Mouse (Mus musculus) ovary, adult 2 months (tissue): ENCODE results near the gene Jak3. TPM values are rescaled to one million over a fixed set of nuclear protein-coding genes. Genes with fewer than 3 reads are reported as not detected.

ENCODE experiments used
- polyA plus RNA-seq: library from polyadenylated mRNA; depleted of rRNA; stranded (reverse); fragments of >200 nt; gene quantifications from 2 replicates; pipeline ENCODE4 v1.2.3, GENCODE M21; 2012; rRNA removed

Jak3 gene
- polyA plus RNA-seq, result 26.2 and 28.2 TPM in 2 replicates

DNA sequence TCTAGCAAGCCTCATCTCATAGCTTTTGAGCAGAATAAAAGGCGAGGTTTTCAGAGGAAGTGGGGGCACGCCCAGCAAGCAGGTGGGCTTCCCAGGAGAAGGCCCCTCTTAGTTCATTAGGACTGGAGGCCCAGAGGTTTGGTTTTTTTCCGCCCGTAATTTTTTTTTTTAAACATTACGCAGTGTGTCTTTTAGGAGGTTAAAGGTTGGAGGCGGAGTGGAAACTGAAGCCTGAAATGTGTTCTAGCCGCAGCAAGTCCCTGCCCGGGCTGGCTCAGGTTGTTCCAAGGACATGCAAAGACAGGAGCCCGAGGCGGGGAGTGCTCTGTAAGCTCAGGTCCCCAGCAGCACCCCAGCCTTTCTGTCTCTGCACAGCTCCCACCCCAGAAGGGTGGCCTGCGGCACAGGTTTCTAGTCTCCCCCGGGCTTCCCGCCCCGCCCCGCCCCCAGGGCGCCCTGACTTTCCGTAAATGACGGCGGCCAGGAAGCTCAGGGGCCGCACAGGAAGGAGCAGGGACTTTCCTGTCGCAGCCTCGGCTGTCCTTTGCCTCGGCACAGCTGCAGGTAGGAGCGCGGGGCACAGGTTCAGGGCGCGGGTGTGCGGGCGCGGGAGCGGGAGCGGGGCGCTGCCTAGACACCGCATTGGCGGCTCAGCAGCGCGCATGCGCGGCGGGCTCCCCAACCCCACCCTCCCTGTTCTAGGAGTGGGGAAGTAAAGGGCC is at the start of gene Jak3:
Gene Jak3 (plus strand): TSS at position 277 of the 722 bp plus-strand sequence.

DNA sequence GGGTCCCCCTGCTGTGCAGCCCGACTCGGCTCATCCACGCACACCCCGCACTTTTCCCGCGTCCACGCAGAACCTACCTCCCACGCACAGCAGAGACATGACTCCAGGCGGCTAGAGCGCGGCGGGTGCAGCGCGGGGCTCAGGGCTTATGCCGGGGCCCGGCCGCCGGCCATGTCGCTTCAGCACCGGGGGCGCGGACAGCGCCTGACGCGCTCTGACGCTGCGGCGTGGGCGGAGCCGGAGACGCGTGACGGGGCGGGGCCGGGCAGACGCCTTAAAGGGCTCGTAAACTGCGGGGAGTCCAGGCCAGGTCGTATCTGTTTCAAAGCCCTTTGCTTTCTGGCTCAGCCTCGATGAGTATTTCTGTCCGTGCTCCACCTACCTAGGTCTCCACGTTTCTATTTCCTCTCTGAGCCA is 4.5 kb upstream of the Jak3 start, which contains the start of gene Unc13a:
Gene Unc13a (minus strand): TSS at position 209 of the 417 bp plus-strand sequence.

DNA sequence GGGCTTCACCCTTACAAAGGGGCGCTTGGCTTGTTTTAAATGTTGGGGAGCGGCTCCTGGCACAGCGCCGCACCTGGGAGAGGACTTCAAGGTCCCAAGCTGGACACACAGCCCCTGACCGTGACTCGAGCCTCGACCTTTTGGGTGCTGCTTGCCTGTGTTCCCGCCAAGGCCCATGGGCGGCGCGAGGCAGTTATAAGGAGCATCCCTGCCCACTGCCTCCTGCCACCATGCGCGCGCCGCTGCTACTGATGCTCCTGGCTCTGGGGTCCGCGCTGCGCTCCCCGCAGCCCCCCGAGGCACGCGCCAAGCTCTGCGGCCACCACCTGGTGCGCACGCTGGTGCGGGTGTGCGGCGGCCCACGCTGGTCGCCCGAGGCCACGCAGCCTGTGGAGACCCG is 12.9 kb downstream of the Jak3 start, which contains the start of gene Insl3:
Gene Insl3 (plus strand): TSS at position 187 of the 400 bp plus-strand sequence.

DNA sequence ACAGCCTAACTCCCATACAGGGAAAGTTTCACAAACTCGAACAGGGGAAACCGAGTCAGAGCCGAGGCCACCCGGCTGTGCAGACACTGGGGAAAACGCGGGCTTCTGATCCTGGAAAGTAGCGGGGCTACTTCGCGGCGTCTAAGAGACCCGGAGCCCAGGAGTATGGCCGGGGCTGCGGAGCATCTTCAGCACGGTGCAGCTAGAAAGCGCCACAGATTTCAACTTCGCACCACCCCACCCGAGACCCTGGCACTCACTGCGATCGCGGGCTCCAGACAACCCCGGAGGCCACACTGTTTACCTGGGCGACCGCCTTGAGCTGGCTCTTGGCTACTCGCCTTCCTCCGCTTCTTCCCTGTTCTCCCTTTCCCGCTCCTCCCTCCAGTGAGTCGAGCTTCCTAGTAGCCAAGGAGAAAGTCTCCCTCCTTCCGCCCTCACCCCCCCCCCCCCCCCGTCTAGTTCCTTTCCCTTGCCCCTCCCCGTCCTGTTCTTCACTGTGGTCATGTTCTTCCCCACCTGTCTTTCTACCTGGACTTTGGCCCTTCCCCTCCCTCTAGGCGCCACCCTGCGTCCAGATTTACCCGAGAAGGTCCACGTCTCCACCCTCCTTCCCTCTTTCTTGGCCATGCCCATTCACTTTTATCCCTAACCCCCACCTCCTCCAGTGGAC is 25.5 kb downstream of the Jak3 start, which contains the start of gene B3gnt3:
Gene B3gnt3 (minus strand): TSS at position 376 of the 673 bp plus-strand sequence.

DNA sequence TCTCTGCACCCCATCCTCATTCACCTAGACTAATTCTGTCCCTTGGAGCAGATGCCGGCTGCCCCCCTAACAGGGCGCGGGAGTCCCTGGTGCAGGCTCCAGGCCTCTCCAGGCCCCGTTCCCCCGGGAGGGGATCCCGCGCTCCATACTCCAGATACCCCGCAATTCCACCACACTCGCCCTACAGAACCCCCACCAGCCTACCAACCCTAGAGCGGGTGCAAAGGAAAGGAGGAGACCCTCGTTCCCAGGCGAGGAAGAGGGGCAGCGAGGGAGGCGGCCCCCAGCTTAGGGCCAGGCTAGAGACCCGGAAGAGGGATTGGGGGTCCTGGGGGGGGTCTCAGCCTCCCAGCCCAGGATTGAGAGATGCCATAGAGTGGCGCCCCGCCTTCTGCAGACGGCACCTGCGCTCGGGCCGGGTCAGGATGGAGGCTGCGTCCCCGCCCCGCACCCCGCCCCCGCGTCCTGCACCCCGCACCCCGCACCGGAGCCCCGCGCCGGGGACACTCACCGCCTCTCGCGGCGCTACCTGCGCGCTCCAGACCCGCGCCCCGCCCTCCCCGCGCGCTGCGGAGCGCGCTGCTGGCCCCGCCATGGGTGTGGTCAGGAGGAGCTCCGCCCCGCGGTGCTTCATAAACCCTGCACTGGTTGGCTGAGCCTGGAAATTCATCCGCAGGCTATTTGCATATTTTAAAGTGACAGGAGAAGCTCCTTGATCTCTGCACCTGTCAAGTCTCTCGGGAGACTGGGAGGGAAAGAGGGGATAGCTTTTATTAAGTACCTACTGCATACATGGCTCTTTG is 49.2 kb downstream of the Jak3 start, which contains the start of gene Fcho1:
Gene Fcho1 (minus strand): TSS at position 595 of the 803 bp plus-strand sequence.

Other genes with a start within 250 kb of the Jak3 start
- 123 and 134 TPM in 2 replicates for gene Abhd8, start 212.6 kb upstream of the Jak3 start, polyA plus RNA-seq
- 126 and 156 TPM in 2 replicates for gene Mrpl34, start 211.3 kb upstream of the Jak3 start, polyA plus RNA-seq
- gene Dda1, start 207.1 kb upstream of the Jak3 start, polyA plus RNA-seq, result 106 and 116 TPM in 2 replicates
- gene Ano8, start 190.3 kb upstream of the Jak3 start, polyA plus RNA-seq, result 51.3 and 72.4 TPM in 2 replicates
- gene Gtpbp3, start 188.2 kb upstream of the Jak3 start, polyA plus RNA-seq, result 62.6 and 70.6 TPM in 2 replicates
- gene Plvap, start 164.5 kb upstream of the Jak3 start, polyA plus RNA-seq, result 127 and 165 TPM in 2 replicates
- gene Ccdc194, start 150.6 kb upstream of the Jak3 start, polyA plus RNA-seq, result 0.21 and 0.85 TPM in 2 replicates
- gene Bst2, start 138.8 kb upstream of the Jak3 start, polyA plus RNA-seq, result 1,406 and 1,805 TPM in 2 replicates
- 244 and 264 TPM in 2 replicates for gene Mvb12a, start 133.4 kb upstream of the Jak3 start, polyA plus RNA-seq
- 22.7 and 37.6 TPM in 2 replicates for gene Tmem221, start 117.4 kb upstream of the Jak3 start, polyA plus RNA-seq
- 0.10 and 0.16 TPM in 2 replicates for gene Nxnl1, start 109.7 kb upstream of the Jak3 start, polyA plus RNA-seq
- 457 and 488 TPM in 2 replicates for gene Slc27a1, start 107.4 kb upstream of the Jak3 start, polyA plus RNA-seq
- 330 and 475 TPM in 2 replicates for gene Pgls, start 84.1 kb upstream of the Jak3 start, polyA plus RNA-seq
- gene Fam129c, start 78.6 kb upstream of the Jak3 start, polyA plus RNA-seq, result 9.1 and 11.0 TPM in 2 replicates
- gene Colgalt1, start 65.3 kb upstream of the Jak3 start, polyA plus RNA-seq, result 345 and 390 TPM in 2 replicates
- 1.6 and 2.0 TPM in 2 replicates for gene Unc13a, start 4.5 kb upstream of the Jak3 start, polyA plus RNA-seq
- gene Insl3, start 12.9 kb downstream of the Jak3 start, polyA plus RNA-seq, result 614 and 743 TPM in 2 replicates
- 9.5 and 13.4 TPM in 2 replicates for gene B3gnt3, start 25.5 kb downstream of the Jak3 start, polyA plus RNA-seq
- 17.0 and 20.9 TPM in 2 replicates for gene Fcho1, start 49.4 kb downstream of the Jak3 start, polyA plus RNA-seq
- 0.28 and 0.37 TPM in 2 replicates for gene Zfp709, start 205.7 kb downstream of the Jak3 start, polyA plus RNA-seq
- 0.95 and 1.0 TPM in 2 replicates for gene Zfp882, start 232.3 kb downstream of the Jak3 start, polyA plus RNA-seq
- gene Zfp617, start 232.3 kb downstream of the Jak3 start, polyA plus RNA-seq, result 2.4 and 2.6 TPM in 2 replicates